Mouse (Mus musculus) neural tube, embryonic 14.5 days (tissue): ENCODE measurements around the gene Snapc5. TPM values are rescaled to one million over a fixed set of nuclear protein-coding genes. Genes with fewer than 3 reads are reported as not detected.

Source experiments
- ATAC-seq: fragments of 200-750 bp; cut with Nextera tagmentation; 2 replicates; pipeline ENCODE4 v1.8.0; 2017; ENCODE audit warnings: low read depth, mild to moderate bottlenecking, moderate TSS enrichment, moderate library complexity
- H3K27ac ChIP-seq: fragments of 300-500 bp; sonication (generic); 2 replicates; pipeline ENCODE4 v1.5.1; 2014; ENCODE audit warnings: low read depth, mild to moderate bottlenecking, control low read depth, low read length, moderate library complexity, mixed read lengths
- H3K27me3 ChIP-seq: fragments of 300-500 bp; sonication (generic); 2 replicates; pipeline ENCODE4 v1.6.1; 2014; ENCODE audit warnings: low read length; ENCODE audit not compliant: control insufficient read depth, insufficient read depth
- H3K36me3 ChIP-seq: fragments of 300-500 bp; sonication (generic); 2 replicates; pipeline ENCODE4 v1.6.1; 2014; ENCODE audit warnings: low read length, mixed read lengths; ENCODE audit not compliant: control insufficient read depth, insufficient read depth
- H3K4me1 ChIP-seq: fragments of 300-500 bp; sonication (generic); 2 replicates; pipeline ENCODE4 v1.6.1; 2014; ENCODE audit warnings: low read length; ENCODE audit not compliant: control insufficient read depth, insufficient read depth
- H3K4me2 ChIP-seq: fragments of 300-500 bp; sonication (generic); 2 replicates; pipeline ENCODE4 v1.6.1; 2014; ENCODE audit warnings: mild to moderate bottlenecking, low read depth, low read length, control low read depth
- H3K4me3 ChIP-seq: fragments of 300-500 bp; sonication (generic); 2 replicates; pipeline ENCODE4 v1.5.1; 2014; ENCODE audit warnings: low read depth, low read length, control low read depth, mixed read lengths
- H3K9ac ChIP-seq: fragments of 300-500 bp; sonication (generic); replicated peaks from 2 replicates; pipeline ENCODE4 v1.6.1; 2014; ENCODE audit warnings: low read depth, mild to moderate bottlenecking, control low read depth, low read length, mixed read lengths
- H3K9me3 ChIP-seq: fragments of 300-500 bp; sonication (generic); 2 replicates; pipeline ENCODE4 v1.6.1; 2016; ENCODE audit warnings: low read length; ENCODE audit not compliant: control insufficient read depth
- WGBS: fragments of 180-500 bp; shearing (Covaris S2); extraction: QIAGEN DNeasy Blood & Tissue Kit; methylation state at CpG from one replicate; pipeline ENCODE4 v1.1.7; 2014; 5-methylcytosine and 5-hydroxymethylcytosine counted together
- microRNA-seq: library from miRNA; unstranded; fragments of <30 nt; microRNA quantifications from one replicate; pipeline ENCODE4, GENCODE M21; 2016
- polyA plus RNA-seq: library from polyadenylated mRNA; unstranded; fragments of >200 nt; fragmentation: Nextera tagmentation; extraction: Ambion mirVana; gene quantifications from 2 replicates; pipeline ENCODE4 v1.2.1, GENCODE M21; 2014

Gene Snapc5
- polyA plus RNA-seq, 1 experiment from 2014 or later: 29.0 TPM

DNA sequence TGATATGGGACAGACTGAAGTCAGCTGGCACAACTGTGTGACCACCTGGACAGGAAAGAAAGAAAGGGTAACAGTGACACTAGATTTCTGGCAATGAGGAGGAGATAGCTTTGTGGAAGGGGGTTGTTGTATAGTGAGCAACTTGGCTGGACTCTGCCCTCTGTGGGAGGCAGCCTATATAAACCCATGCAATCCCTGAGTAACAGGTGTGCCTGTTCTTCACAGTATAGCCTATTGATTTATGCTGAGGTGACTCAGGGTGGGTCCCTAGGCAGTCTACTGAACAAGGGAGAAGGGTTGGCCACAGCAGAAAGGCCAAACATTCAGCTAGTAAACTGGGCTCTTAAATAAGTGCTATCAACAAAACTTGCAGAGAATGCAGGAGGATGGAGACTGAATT, 46.7 kb downstream of the Snapc5 start:
- H3K36me3 ChIP-seq: no peaks in the 10 kb centered on the region
- no peaks in the 10 kb centered on the region for H3K27me3 ChIP-seq
- no peak for ATAC-seq

DNA sequence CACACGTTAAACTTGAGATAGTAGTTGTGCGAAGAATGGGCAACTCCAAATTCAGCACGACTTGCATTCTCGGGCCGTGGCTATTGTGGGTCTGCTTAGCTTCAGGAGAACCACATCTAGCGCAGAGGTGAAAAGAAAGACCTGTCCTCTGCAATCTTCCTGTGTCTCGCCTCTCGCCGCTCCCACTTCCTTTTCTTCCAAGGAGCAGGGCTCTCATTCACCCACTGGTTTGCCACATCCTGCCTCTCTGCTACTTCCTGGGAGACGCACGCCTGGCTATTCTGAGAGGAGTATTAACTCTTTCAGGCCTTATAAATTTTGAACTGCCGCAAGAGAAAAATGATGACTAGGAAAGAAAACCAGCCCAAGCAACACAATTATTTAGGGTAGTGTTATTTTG, 48.7 kb downstream of the Snapc5 start:
- WGBS: 83% methylated on average over 12 of the region's 12 CpGs
- H3K4me2 ChIP-seq: no peak overlapping the region
- no peaks in the 10 kb centered on the region for H3K36me3 ChIP-seq
- peaks cover 3% of the 10 kb centered on the region; the same call in 1 of the 2 replicates for H3K4me1 ChIP-seq
- H3K4me3 ChIP-seq: no peak overlapping the region
- no peak for ATAC-seq
- no peak overlapping the region for H3K27ac ChIP-seq
- H3K9me3 ChIP-seq: no peaks in the 10 kb centered on the region
- no peak overlapping the region for H3K9ac ChIP-seq
- H3K27me3 ChIP-seq: no peaks in the 10 kb centered on the region

More for the DNA sequence above, 46.7 kb downstream of the Snapc5 start:
- H3K9ac ChIP-seq: no peak overlapping the region
- H3K4me2 ChIP-seq: no peak overlapping the region
- no peak overlapping the region for H3K4me3 ChIP-seq
- no peak overlapping the region for H3K27ac ChIP-seq
- no peaks in the 10 kb centered on the region for H3K4me1 ChIP-seq
- no peaks in the 10 kb centered on the region for H3K9me3 ChIP-seq

DNA sequence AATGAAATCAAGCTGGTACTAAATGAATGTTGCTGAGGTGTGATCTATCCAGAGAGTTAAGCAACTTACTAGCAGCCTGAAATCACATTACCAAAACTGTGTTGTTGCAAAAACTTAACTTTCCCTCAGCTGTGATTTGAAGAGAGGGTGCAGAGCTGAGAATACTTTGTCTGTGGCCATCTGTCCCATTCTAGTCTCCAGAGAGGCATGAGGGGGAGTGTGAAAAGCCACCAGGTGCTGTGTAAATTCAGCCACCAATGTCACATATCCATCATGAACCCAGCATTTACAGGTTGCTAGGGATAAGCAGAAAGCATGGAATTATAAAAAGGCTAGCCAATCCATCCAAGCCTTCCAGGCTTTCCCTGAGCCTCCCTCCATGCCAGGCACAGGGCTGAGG, 49.9 kb downstream of the Snapc5 start:
- Histone ChIP-seq H3K4me3 (no peak overlapping the region), H3K9ac (no peak overlapping the region), H3K36me3 (no peaks in the 10 kb centered on the region), H3K27ac (no peak overlapping the region), H3K27me3 (no peaks in the 10 kb centered on the region), H3K4me1 (peaks cover 4% of the 10 kb centered on the region; the same call in 1 of the 2 replicates), H3K9me3 (no peaks in the 10 kb centered on the region), H3K4me2 (no peak overlapping the region)
- no peak for ATAC-seq

DNA sequence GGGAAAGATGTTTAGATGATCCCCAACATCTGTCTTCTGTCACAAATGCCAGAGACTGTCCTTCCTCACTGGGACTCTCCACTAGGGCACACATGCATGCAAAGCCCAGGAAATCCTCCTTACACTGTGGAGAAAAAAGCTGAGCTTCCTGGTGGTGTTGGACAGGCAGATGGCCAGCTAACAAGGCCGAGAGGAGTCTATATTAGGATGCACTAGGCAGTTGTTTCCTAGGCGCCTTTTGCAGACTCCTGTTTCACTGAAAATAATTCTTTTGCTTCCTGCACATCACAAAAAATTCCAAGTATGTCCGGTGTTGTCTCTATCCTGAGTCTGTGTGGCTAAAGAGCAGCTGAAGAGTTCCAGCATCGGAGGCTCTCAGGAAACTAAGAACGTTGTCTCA, 52.1 kb downstream of the Snapc5 start:
- Histone ChIP-seq H3K4me3 (no peak overlapping the region), H3K9me3 (no peaks in the 10 kb centered on the region), H3K9ac (no peak overlapping the region), H3K27ac (no peak overlapping the region), H3K4me1 (peaks cover 7% of the 10 kb centered on the region; the same call in 1 of the 2 replicates), H3K36me3 (no peaks in the 10 kb centered on the region), H3K4me2 (no peak overlapping the region), H3K27me3 (no peaks in the 10 kb centered on the region)
- ATAC-seq: no peak
- WGBS: 76% methylated on average over 5 of the region's 5 CpGs

DNA sequence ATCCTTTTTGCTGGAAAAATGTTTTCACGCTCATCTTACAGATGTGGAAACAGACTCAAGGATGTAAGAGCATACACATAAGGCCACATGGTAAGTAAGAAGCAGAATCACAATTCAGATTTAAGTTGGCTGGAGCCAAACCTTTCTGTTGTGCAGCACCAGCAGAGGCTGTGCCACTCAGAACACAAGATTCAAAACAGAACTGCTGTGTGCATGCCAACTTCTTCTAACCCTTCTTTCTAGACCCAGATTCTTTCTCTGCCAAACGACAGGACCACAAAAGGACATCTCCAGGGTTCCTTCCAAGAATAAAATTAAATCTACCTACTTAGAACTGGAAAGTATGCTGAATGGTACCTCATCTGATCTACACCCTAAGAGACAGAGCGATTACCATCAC, 52.6 kb downstream of the Snapc5 start:
- Histone ChIP-seq H3K27me3 (no peaks in the 10 kb centered on the region), H3K9ac (no peak overlapping the region), H3K9me3 (no peaks in the 10 kb centered on the region), H3K27ac (no peak overlapping the region), H3K36me3 (no peaks in the 10 kb centered on the region), H3K4me2 (no peak overlapping the region), H3K4me1 (peaks cover 7% of the 10 kb centered on the region; the same call in 1 of the 2 replicates), H3K4me3 (no peak overlapping the region)
- ATAC-seq: no peak
- 84% methylated on average over 3 of the region's 3 CpGs for WGBS

DNA sequence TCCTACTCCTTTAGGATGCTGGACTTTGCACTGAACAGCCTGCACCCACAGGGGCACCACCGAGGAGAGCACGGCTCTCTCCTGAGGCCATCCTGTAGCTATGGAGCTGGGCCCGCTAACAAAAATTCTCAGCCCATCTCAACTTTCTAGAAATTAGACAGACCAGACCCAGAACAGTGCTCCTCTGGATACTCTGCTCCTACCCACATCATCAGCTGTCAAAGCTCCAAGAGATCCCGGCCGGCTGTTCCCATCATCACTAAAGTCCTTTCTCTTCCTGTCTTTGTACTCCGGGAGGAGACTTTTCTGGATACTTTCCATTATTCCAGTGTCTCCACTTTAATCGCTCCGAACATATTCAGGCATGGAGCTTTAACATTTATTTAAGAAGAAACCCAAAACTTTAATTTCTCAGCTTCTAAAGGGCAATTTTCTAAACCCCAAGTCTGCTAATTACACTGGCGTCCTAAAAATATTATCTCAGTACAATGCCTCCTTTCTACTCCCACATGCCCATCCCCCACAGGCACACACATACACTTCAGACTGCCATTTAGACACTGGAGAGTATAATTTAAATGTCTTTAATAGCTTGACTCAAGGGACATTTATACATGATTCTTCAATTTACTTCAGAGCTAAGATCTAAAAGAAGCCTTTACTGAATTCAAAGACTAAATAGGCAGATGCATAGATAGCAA, 53.3 kb downstream of the Snapc5 start:
- Histone ChIP-seq H3K9ac (no peak overlapping the region), H3K9me3 (no peaks in the 10 kb centered on the region), H3K27me3 (no peaks in the 10 kb centered on the region), H3K4me3 (no peak overlapping the region), H3K27ac (no peak overlapping the region), H3K4me1 (peaks cover 7% of the 10 kb centered on the region; the same call in 1 of the 2 replicates), H3K36me3 (no peaks in the 10 kb centered on the region), H3K4me2 (no peak overlapping the region)
- no peak for ATAC-seq
- 47% methylated on average over 9 of the region's 9 CpGs for WGBS

Small RNA genes lying within 50 kb of the gene (microRNA-seq; reads per million reads assigned to microRNA genes)
- not detected for gene Gm24106

Other genes starting within 250 kb of the Snapc5 start
- gene Smad6, start 157.2 kb upstream of the Snapc5 start, polyA plus RNA-seq: 1.0 and 2.2 TPM in 2 replicates
- 0.19 TPM in 1 of 2 replicates, not detected in the other for gene Lctl, start 62.1 kb upstream of the Snapc5 start, polyA plus RNA-seq
- gene Zwilch, start 6.2 kb upstream of the Snapc5 start, polyA plus RNA-seq: 6.0 TPM in 2 replicates
- 628 and 681 TPM in 2 replicates for gene Rpl4, start 5.9 kb upstream of the Snapc5 start, polyA plus RNA-seq
- gene Uchl4, start 55.9 kb downstream of the Snapc5 start, polyA plus RNA-seq: 2.6 and 3.4 TPM in 2 replicates
- 59.7 and 61.5 TPM in 2 replicates for gene Map2k1, start 74.4 kb downstream of the Snapc5 start, polyA plus RNA-seq
- gene Tipin, start 102.3 kb downstream of the Snapc5 start, polyA plus RNA-seq: 60.1 and 68.5 TPM in 2 replicates
- gene Dis3l, start 162.0 kb downstream of the Snapc5 start, polyA plus RNA-seq: 21.5 and 25.3 TPM in 2 replicates
- 17.7 and 22.5 TPM in 2 replicates for gene Megf11, start 206.4 kb downstream of the Snapc5 start, polyA plus RNA-seq